Mouse (Mus musculus) embryo, embryonic 10.5 days (tissue): ENCODE measurements at regions not wholly inside any gene's neighbourhood (a gene's known extent, or its start where the extent isn't known, plus 50 kb on each side); places are given as distances from the start of the nearest gene placed in this dataset.

Experiments used
- DNase-seq: peaks from one replicate; pipeline ENCODE4 v3.0.0-alpha.2; 2015; ENCODE audit warnings: low spot score

- no peak for DNase-seq
Measured at GRCm38 (mm10) chr19:6645912-6646311, 103.1 kb upstream of the Slc22a12 start.

GRCm38 (mm10) chr19:6644871-6645270 is 102.0 kb upstream of the Slc22a12 start:
- no peak for DNase-seq

- no peak for DNase-seq
Measured at GRCm38 (mm10) chr19:6639681-6640080, 96.8 kb upstream of the Slc22a12 start.

- peak; percentile 36 for DNase-seq
Measured at GRCm38 (mm10) chr19:6633400-6633799, 90.6 kb upstream of the Slc22a12 start.

- DNase-seq = no peak
Measured at GRCm38 (mm10) chr19:6631817-6632216, 89.0 kb upstream of the Slc22a12 start.

- no peak for DNase-seq
Measured at GRCm38 (mm10) chr19:6630613-6630940, 87.7 kb upstream of the Slc22a12 start.

GRCm38 (mm10) chr19:6629911-6630612 is 87.2 kb upstream of the Slc22a12 start:
- no peak for DNase-seq

GRCm38 (mm10) chr19:6625574-6625973 is 82.7 kb upstream of the Slc22a12 start:
- DNase-seq = no peak

- no peak for DNase-seq
Measured at GRCm38 (mm10) chr19:6621023-6621422, 78.2 kb upstream of the Slc22a12 start.

GRCm38 (mm10) chr19:6619546-6619945 is 76.7 kb upstream of the Slc22a12 start:
- DNase-seq = no peak

- no peak for DNase-seq
Measured at GRCm38 (mm10) chr19:6616659-6617058, 73.8 kb upstream of the Slc22a12 start.

GRCm38 (mm10) chr19:6612441-6612840 is 69.6 kb upstream of the Slc22a12 start:
- DNase-seq = no peak

GRCm38 (mm10) chr19:6611921-6612320 is 69.1 kb upstream of the Slc22a12 start:
- DNase-seq = no peak

- DNase-seq = no peak
Measured at GRCm38 (mm10) chr19:6610715-6611114, 67.9 kb upstream of the Slc22a12 start.

- peak; percentile 58 for DNase-seq
Measured at GRCm38 (mm10) chr19:6610051-6610450, 67.2 kb upstream of the Slc22a12 start.

GRCm38 (mm10) chr19:6607501-6607900 is 64.7 kb upstream of the Slc22a12 start:
- DNase-seq = no peak

- DNase-seq = no peak
Measured at GRCm38 (mm10) chr19:6606667-6607066, 63.8 kb upstream of the Slc22a12 start.

GRCm38 (mm10) chr19:6604702-6605101 is 61.9 kb upstream of the Slc22a12 start:
- no peak for DNase-seq

GRCm38 (mm10) chr19:6600873-6601530 is 58.2 kb upstream of the Slc22a12 start:
- DNase-seq = no peak

GRCm38 (mm10) chr19:6599281-6599680 is 56.4 kb upstream of the Slc22a12 start:
- no peak for DNase-seq

- no peak for DNase-seq
Measured at GRCm38 (mm10) chr19:6598186-6598585, 55.4 kb upstream of the Slc22a12 start.

- DNase-seq = no peak
Measured at GRCm38 (mm10) chr19:6595801-6596200, 53.0 kb upstream of the Slc22a12 start.
